Mouse (Mus musculus): Measurements from ENCODE around the gene Eif5a. TPM values are rescaled to one million over a fixed set of nuclear protein-coding genes. Genes with fewer than 3 reads are reported as not detected.

The Eif5a gene
- polyA plus RNA-seq (2014; fragmentation: Illumina TruSeq; extraction: RNeasy Lipid Tissue Mini Kit (QIAGEN cat#74804); ENCODE audit: low read depth, low replicate concordance) = 242 TPM

GRCm38 (mm10) chr11:69921114-69922011 lies at the start of gene Eif5a:
Gene Eif5a, minus strand, starts transcription at chr11:69921958.

GRCm38 (mm10) chr11:69964650-69965270 lies 43.0 kb upstream of the Eif5a start, which contains the start of gene Cldn7:
Gene Cldn7, plus strand, starts transcription at chr11:69964779.

DNA sequence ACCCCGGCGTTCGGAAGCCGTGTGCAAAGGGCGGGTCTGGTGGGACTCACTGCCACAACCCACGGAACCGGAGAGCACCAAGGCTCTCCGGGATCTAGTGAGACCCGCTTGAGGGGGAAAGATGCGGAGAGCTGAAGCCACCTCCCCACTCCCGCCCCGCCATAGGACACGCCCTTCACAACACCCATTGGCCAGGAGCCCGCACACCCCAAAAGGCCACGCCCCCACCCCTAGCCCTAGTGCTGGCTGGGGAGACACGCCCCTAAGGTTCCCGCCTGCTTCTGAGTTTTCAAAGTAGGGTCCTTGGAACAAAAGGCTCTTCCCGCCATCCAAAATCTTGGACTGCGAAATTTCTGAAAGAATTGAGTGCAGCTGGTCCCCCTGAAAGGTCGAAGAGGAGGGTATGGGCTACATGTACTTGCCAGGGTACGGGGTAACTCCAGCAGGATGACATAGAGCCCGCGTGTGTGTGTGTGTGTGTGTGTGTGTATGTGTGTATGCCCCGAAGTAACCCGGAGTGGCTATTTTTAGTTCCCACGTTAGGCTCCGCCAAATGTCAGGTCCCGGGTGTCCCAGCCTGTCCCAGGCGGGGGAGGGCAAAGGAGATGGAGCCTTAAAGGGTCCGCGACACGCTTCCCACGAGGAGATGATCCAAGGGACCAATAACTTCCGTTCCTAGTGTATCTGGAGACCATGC lies 26.5 kb upstream of the Eif5a start, which contains the start of gene Slc2a4:
Gene Slc2a4 (minus strand): TSS at position 123 of the 697 bp plus-strand sequence.

GRCm38 (mm10) chr11:69935137-69935879 lies 13.6 kb upstream of the Eif5a start, which contains the start of gene Ybx2:
Gene Ybx2, plus strand, starts transcription at chr11:69935796.

GRCm38 (mm10) chr11:69913554-69914371 lies 8.0 kb downstream of the Eif5a start, which contains the start of gene Gps2:
Gene Gps2, plus strand, starts transcription at chr11:69913888.

DNA sequence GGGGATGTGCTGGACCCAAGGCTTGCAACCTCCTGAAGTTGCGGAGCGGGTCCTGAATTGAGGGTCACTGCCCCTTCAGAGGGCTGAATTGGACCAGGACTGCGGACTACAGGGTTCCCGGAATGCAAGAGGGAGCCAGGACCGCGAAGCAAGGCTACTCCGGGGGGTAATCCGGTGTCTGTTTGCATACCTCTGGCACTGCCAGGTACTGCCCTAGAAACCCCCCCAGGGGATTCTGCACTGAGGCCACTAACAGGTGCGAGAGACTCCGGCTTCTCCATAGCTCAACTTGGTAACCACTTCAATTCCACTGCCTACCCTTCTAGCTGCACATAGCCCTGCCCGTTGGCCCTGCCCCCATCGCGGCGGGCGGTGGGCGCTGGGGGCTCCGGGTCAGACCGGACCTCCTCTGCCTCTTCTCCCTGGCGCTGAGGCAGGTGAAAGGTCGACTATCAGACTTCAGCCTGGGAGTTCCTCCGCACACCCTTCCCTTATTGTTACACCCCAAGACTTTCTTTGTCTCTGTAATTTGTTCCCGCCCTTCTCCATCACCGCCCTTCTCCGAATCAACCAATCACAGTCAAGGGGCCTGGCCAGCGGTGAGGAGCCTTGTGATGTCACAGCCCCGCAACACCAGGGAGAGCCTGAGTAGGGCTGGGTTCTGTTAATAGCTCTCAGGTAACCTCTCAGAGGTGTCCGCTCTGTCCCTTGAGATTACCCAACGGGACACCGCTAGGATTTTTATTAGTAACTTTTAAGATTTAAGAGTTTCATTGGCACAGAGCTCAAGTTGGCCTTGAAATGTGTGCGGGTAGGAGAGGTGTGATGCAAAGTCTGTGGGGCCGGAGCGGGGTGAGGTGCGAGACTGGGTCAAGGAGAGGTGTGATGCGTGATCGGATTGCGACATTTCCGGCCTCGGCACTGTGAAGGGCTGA lies 21.0 kb downstream of the Eif5a start, which contains the start of the genes 2810408A11Rik and Neurl4:
Gene 2810408A11Rik (minus strand): TSS at position 517 of the 935 bp plus-strand sequence.
Gene Neurl4 (plus strand): TSS at position 602 of the 935 bp plus-strand sequence.

DNA sequence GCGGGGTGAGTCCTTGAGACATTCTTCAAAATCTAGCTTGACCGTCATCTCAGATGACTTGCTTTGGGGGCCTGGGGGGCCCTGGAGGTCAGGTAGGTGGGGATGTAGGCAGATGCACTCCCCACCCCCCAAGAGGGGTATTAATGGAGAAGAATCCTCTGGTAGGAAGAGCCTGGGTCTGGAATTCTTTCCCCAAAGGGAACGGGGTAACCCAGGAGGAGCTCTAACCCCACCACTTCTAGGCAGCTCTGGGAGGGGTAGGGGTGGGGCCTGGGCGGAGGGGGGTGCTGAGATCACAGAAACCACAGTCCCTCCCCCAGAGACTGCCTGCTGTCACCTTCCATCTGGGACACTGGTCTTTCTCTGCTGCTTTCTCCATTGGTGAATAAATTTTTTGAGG lies 26.5 kb downstream of the Eif5a start, which contains the start of gene Acap1:
Gene Acap1 (minus strand): TSS at position 249 of the 400 bp plus-strand sequence.

GRCm38 (mm10) chr11:69880853-69881603 lies 40.7 kb downstream of the Eif5a start, which contains the start of gene Kctd11:
Gene Kctd11, minus strand, starts transcription at chr11:69881406.

DNA sequence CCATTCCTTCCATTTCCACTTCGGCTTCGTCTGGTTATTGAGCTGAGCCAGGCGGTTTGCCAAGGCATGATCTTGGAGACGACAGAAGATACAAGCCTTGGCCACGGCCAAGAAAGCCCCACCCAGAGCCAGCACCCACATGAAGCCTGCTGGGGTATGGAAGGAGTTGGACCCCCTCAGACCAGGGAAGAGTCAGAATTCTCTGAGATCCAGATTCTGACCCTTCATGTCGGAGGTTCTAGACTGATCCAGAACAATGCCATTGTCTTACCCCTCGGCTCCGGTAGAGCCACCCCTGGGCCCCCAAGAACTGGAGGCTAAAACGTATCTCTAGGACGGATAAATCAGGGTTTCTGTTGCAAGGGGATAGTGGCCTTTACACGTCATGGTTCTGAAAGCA lies 43.9 kb downstream of the Eif5a start, which contains the start of gene Tmem95:
Gene Tmem95 (minus strand): TSS at position 141 of the 400 bp plus-strand sequence.

Other genes starting within 250 kb of the Eif5a start
- gene Eif4a1, start 249.5 kb downstream of the Eif5a start, polyA plus RNA-seq (2014; fragmentation: Illumina TruSeq; extraction: RNeasy Lipid Tissue Mini Kit (QIAGEN cat#74804); ENCODE audit: low read depth, low replicate concordance) = 617 TPM
- gene Senp3, start 239.9 kb downstream of the Eif5a start, polyA plus RNA-seq (2014; fragmentation: Illumina TruSeq; extraction: RNeasy Lipid Tissue Mini Kit (QIAGEN cat#74804); ENCODE audit: low read depth, low replicate concordance) = 56.8 TPM
- 8.3 TPM for gene Tnfsf13, start 236.2 kb downstream of the Eif5a start, polyA plus RNA-seq (2014; fragmentation: Illumina TruSeq; extraction: RNeasy Lipid Tissue Mini Kit (QIAGEN cat#74804); ENCODE audit: low read depth, low replicate concordance)
- 2.2 TPM for gene Tnfsf12, start 226.1 kb downstream of the Eif5a start, polyA plus RNA-seq (2014; fragmentation: Illumina TruSeq; extraction: RNeasy Lipid Tissue Mini Kit (QIAGEN cat#74804); ENCODE audit: low read depth, low replicate concordance)
- gene Tnfsfm13, start 225.9 kb downstream of the Eif5a start, polyA plus RNA-seq (2014; fragmentation: Illumina TruSeq; extraction: RNeasy Lipid Tissue Mini Kit (QIAGEN cat#74804); ENCODE audit: low read depth, low replicate concordance) = 1.6 TPM
- gene Polr2a, start 163.3 kb downstream of the Eif5a start, polyA plus RNA-seq (2014; fragmentation: Illumina TruSeq; extraction: RNeasy Lipid Tissue Mini Kit (QIAGEN cat#74804); ENCODE audit: low read depth, low replicate concordance) = 37.7 TPM
- gene Slc35g3, start 160.0 kb downstream of the Eif5a start, polyA plus RNA-seq (2014; fragmentation: Illumina TruSeq; extraction: RNeasy Lipid Tissue Mini Kit (QIAGEN cat#74804); ENCODE audit: low read depth, low replicate concordance) = not detected
- gene Zbtb4, start 156.0 kb downstream of the Eif5a start, polyA plus RNA-seq (2014; fragmentation: Illumina TruSeq; extraction: RNeasy Lipid Tissue Mini Kit (QIAGEN cat#74804); ENCODE audit: low read depth, low replicate concordance) = 35.4 TPM
- gene Chrnb1, start 126.0 kb downstream of the Eif5a start, polyA plus RNA-seq (2014; fragmentation: Illumina TruSeq; extraction: RNeasy Lipid Tissue Mini Kit (QIAGEN cat#74804); ENCODE audit: low read depth, low replicate concordance) = 1.3 TPM
- 5.0 TPM for gene Fgf11, start 120.1 kb downstream of the Eif5a start, polyA plus RNA-seq (2014; fragmentation: Illumina TruSeq; extraction: RNeasy Lipid Tissue Mini Kit (QIAGEN cat#74804); ENCODE audit: low read depth, low replicate concordance)
- gene Tmem102, start 116.3 kb downstream of the Eif5a start, polyA plus RNA-seq (2014; fragmentation: Illumina TruSeq; extraction: RNeasy Lipid Tissue Mini Kit (QIAGEN cat#74804); ENCODE audit: low read depth, low replicate concordance) = not detected
- not detected for gene Gm39566, start 106.7 kb downstream of the Eif5a start, polyA plus RNA-seq (2014; fragmentation: Illumina TruSeq; extraction: RNeasy Lipid Tissue Mini Kit (QIAGEN cat#74804); ENCODE audit: low read depth, low replicate concordance)
- not detected for gene Spem2, start 103.5 kb downstream of the Eif5a start, polyA plus RNA-seq (2014; fragmentation: Illumina TruSeq; extraction: RNeasy Lipid Tissue Mini Kit (QIAGEN cat#74804); ENCODE audit: low read depth, low replicate concordance)
- not detected for gene Spem1, start 99.8 kb downstream of the Eif5a start, polyA plus RNA-seq (2014; fragmentation: Illumina TruSeq; extraction: RNeasy Lipid Tissue Mini Kit (QIAGEN cat#74804); ENCODE audit: low read depth, low replicate concordance)
- 1.5 TPM for gene Nlgn2, start 84.2 kb downstream of the Eif5a start, polyA plus RNA-seq (2014; fragmentation: Illumina TruSeq; extraction: RNeasy Lipid Tissue Mini Kit (QIAGEN cat#74804); ENCODE audit: low read depth, low replicate concordance)
- 24.3 TPM for gene Tmem256, start 83.4 kb downstream of the Eif5a start, polyA plus RNA-seq (2014; fragmentation: Illumina TruSeq; extraction: RNeasy Lipid Tissue Mini Kit (QIAGEN cat#74804); ENCODE audit: low read depth, low replicate concordance)
- gene Plscr3, start 75.6 kb downstream of the Eif5a start, polyA plus RNA-seq (2014; fragmentation: Illumina TruSeq; extraction: RNeasy Lipid Tissue Mini Kit (QIAGEN cat#74804); ENCODE audit: low read depth, low replicate concordance) = 1.6 TPM
- gene Tnk1, start 63.2 kb downstream of the Eif5a start, polyA plus RNA-seq (2014; fragmentation: Illumina TruSeq; extraction: RNeasy Lipid Tissue Mini Kit (QIAGEN cat#74804); ENCODE audit: low read depth, low replicate concordance) = not detected
- gene Tmem95, start 43.9 kb downstream of the Eif5a start, polyA plus RNA-seq (2014; fragmentation: Illumina TruSeq; extraction: RNeasy Lipid Tissue Mini Kit (QIAGEN cat#74804); ENCODE audit: low read depth, low replicate concordance) = not detected
- gene Kctd11, start 40.6 kb downstream of the Eif5a start, polyA plus RNA-seq (2014; fragmentation: Illumina TruSeq; extraction: RNeasy Lipid Tissue Mini Kit (QIAGEN cat#74804); ENCODE audit: low read depth, low replicate concordance) = 2.4 TPM
- not detected for gene Acap1, start 26.4 kb downstream of the Eif5a start, polyA plus RNA-seq (2014; fragmentation: Illumina TruSeq; extraction: RNeasy Lipid Tissue Mini Kit (QIAGEN cat#74804); ENCODE audit: low read depth, low replicate concordance)
- gene 2810408A11Rik, start 21.0 kb downstream of the Eif5a start, polyA plus RNA-seq (2014; fragmentation: Illumina TruSeq; extraction: RNeasy Lipid Tissue Mini Kit (QIAGEN cat#74804); ENCODE audit: low read depth, low replicate concordance) = not detected
- 3.1 TPM for gene Neurl4, start 20.9 kb downstream of the Eif5a start, polyA plus RNA-seq (2014; fragmentation: Illumina TruSeq; extraction: RNeasy Lipid Tissue Mini Kit (QIAGEN cat#74804); ENCODE audit: low read depth, low replicate concordance)
- gene Gps2, start 8.1 kb downstream of the Eif5a start, polyA plus RNA-seq (2014; fragmentation: Illumina TruSeq; extraction: RNeasy Lipid Tissue Mini Kit (QIAGEN cat#74804); ENCODE audit: low read depth, low replicate concordance) = 22.9 TPM
- gene Ybx2, start 13.8 kb upstream of the Eif5a start, polyA plus RNA-seq (2014; fragmentation: Illumina TruSeq; extraction: RNeasy Lipid Tissue Mini Kit (QIAGEN cat#74804); ENCODE audit: low read depth, low replicate concordance) = 1.4 TPM
- 2.4 TPM for gene Slc2a4, start 26.2 kb upstream of the Eif5a start, polyA plus RNA-seq (2014; fragmentation: Illumina TruSeq; extraction: RNeasy Lipid Tissue Mini Kit (QIAGEN cat#74804); ENCODE audit: low read depth, low replicate concordance)
- not detected for gene Cldn7, start 42.8 kb upstream of the Eif5a start, polyA plus RNA-seq (2014; fragmentation: Illumina TruSeq; extraction: RNeasy Lipid Tissue Mini Kit (QIAGEN cat#74804); ENCODE audit: low read depth, low replicate concordance)
- gene Ctdnep1, start 59.2 kb upstream of the Eif5a start, polyA plus RNA-seq (2014; fragmentation: Illumina TruSeq; extraction: RNeasy Lipid Tissue Mini Kit (QIAGEN cat#74804); ENCODE audit: low read depth, low replicate concordance) = 46.8 TPM
- 17.4 TPM for gene Elp5, start 60.6 kb upstream of the Eif5a start, polyA plus RNA-seq (2014; fragmentation: Illumina TruSeq; extraction: RNeasy Lipid Tissue Mini Kit (QIAGEN cat#74804); ENCODE audit: low read depth, low replicate concordance)
- gene Gabarap, start 69.2 kb upstream of the Eif5a start, polyA plus RNA-seq (2014; fragmentation: Illumina TruSeq; extraction: RNeasy Lipid Tissue Mini Kit (QIAGEN cat#74804); ENCODE audit: low read depth, low replicate concordance) = 525 TPM
- 20.2 TPM for gene Phf23, start 73.8 kb upstream of the Eif5a start, polyA plus RNA-seq (2014; fragmentation: Illumina TruSeq; extraction: RNeasy Lipid Tissue Mini Kit (QIAGEN cat#74804); ENCODE audit: low read depth, low replicate concordance)
- 0.76 TPM for gene Dvl2, start 78.6 kb upstream of the Eif5a start, polyA plus RNA-seq (2014; fragmentation: Illumina TruSeq; extraction: RNeasy Lipid Tissue Mini Kit (QIAGEN cat#74804); ENCODE audit: low read depth, low replicate concordance)
- 27.3 TPM for gene Acadvl, start 93.5 kb upstream of the Eif5a start, polyA plus RNA-seq (2014; fragmentation: Illumina TruSeq; extraction: RNeasy Lipid Tissue Mini Kit (QIAGEN cat#74804); ENCODE audit: low read depth, low replicate concordance)
- 1.6 TPM for gene Dlg4, start 95.0 kb upstream of the Eif5a start, polyA plus RNA-seq (2014; fragmentation: Illumina TruSeq; extraction: RNeasy Lipid Tissue Mini Kit (QIAGEN cat#74804); ENCODE audit: low read depth, low replicate concordance)
- not detected for gene Asgr1, start 132.1 kb upstream of the Eif5a start, polyA plus RNA-seq (2014; fragmentation: Illumina TruSeq; extraction: RNeasy Lipid Tissue Mini Kit (QIAGEN cat#74804); ENCODE audit: low read depth, low replicate concordance)
- not detected for gene Asgr2, start 170.7 kb upstream of the Eif5a start, polyA plus RNA-seq (2014; fragmentation: Illumina TruSeq; extraction: RNeasy Lipid Tissue Mini Kit (QIAGEN cat#74804); ENCODE audit: low read depth, low replicate concordance)
- gene Mgl2, start 208.4 kb upstream of the Eif5a start, polyA plus RNA-seq (2014; fragmentation: Illumina TruSeq; extraction: RNeasy Lipid Tissue Mini Kit (QIAGEN cat#74804); ENCODE audit: low read depth, low replicate concordance) = 2.5 TPM
- gene Clec10a, start 234.2 kb upstream of the Eif5a start, polyA plus RNA-seq (2014; fragmentation: Illumina TruSeq; extraction: RNeasy Lipid Tissue Mini Kit (QIAGEN cat#74804); ENCODE audit: low read depth, low replicate concordance) = not detected